Mouse (Mus musculus): ENCODE measurements around the gene Vmn2r2.

Vmn2r2 gene

GRCm38 (mm10) chr3:64141878-64142508 is at the start of gene Vmn2r2:
Vmn2r2 (minus strand) TSS chr3:64141928.
- no peak for DNase-seq

- DNase-seq: no peak
Observed at GRCm38 (mm10) chr3:64113352-64114046, 28.2 kb downstream of the Vmn2r2 start.

- no peak for DNase-seq
Observed at GRCm38 (mm10) chr3:64112707-64113106, 29.0 kb downstream of the Vmn2r2 start.

GRCm38 (mm10) chr3:64081247-64081646 is 60.5 kb downstream of the Vmn2r2 start, which contains the start of gene Vmn2r1:
Vmn2r1 (plus strand) TSS chr3:64081547.
- DNase-seq: no peak

Data from heart, adult 11 months (tissue).